Mouse (Mus musculus) left cerebral cortex, adult 2 months (tissue): ENCODE measurements around the gene Nxpe4. TPM values are rescaled to one million over a fixed set of nuclear protein-coding genes. Genes with fewer than 3 reads are reported as not detected.
"Not testable (repeated sequence)": the region's sequence is repeated elsewhere in the genome, so short reads cannot be mapped to it uniquely, and the experiment has no call there.

Source experiments
- DNase-seq, 2 experiments: peaks; one replicate each; pipeline ENCODE4 v3.0.0; 2021 to 2022; ENCODE audit warnings: low spot score in 2 of 2, mixed read lengths in 1 of 2; ENCODE audit errors: extremely low spot score in 1 of 2
- H3K27ac ChIP-seq: fragments of 200-600 bp; 2 replicates; pipeline ENCODE4 v1.8.1; 2022
- H3K4me3 ChIP-seq: fragments of 200-600 bp; 2 replicates; pipeline ENCODE4 v1.8.1; 2022
- CTCF ChIP-seq: fragments of 200-600 bp; IDR thresholded peaks from 2 replicates; pipeline ENCODE4 v1.8.1; 2022; ENCODE audit warnings: antibody characterized with exemption, mild to moderate bottlenecking, moderate library complexity
- intact Hi-C: fragments of 180-260 bp; cut with DNase I; formaldehyde crosslinking; loops from one replicate; pipeline ENCODE4 v1.15.1; 2025
- total RNA-seq, 2 experiments: library from RNA; stranded (reverse); gene quantifications; 2 replicates each; pipeline ENCODE4 v1.2.3; 2021

Gene Nxpe4
- total RNA-seq, 2 experiments from 2014 or later: 10.8 to 13.5 TPM

GRCm38 (mm10) chr9:48276831-48277230 lies 115.0 kb downstream of the Nxpe4 start:
- intact Hi-C loops: no loop called here
- peak overlapping the region; percentile 14; the same call in 1 of the 2 replicates for H3K4me3 ChIP-seq

GRCm38 (mm10) chr9:48284221-48284620 lies 122.4 kb downstream of the Nxpe4 start:
- intact Hi-C loops: no loop called here
- Histone ChIP-seq H3K4me3 (no peak overlapping the region), H3K27ac (no peak overlapping the region)
- DNase-seq: no peak
- TF ChIP-seq CTCF: no peak

More at GRCm38 (mm10) chr9:48276831-48277230, 115.0 kb downstream of the Nxpe4 start:
- no peak for TF ChIP-seq CTCF
- DNase-seq: no peak
- no peak overlapping the region for H3K27ac ChIP-seq

DNA sequence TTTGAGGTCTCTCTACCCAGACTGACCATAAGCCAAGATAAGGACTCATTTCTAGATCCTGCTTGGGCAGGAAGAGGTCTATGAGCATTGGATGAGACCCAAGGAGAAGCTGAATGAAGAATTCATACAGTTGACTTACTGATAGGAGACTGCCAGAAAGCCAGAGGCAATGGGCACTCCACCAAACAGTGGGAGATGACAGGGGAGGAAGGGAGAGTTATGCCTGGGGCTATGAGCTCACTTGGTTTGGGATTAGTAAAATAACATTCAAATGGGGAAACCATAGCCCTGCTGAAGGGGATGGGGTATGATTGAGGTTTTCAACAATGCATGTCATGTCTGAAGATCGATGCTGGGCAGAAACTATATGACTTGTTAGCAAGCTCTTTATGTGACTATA lies 128.5 kb downstream of the Nxpe4 start:
- intact Hi-C loops: no loop called here
- Histone ChIP-seq H3K27ac (no peak overlapping the region), H3K4me3 (no peak overlapping the region)
- no peak for DNase-seq
- TF ChIP-seq CTCF: no peak

DNA sequence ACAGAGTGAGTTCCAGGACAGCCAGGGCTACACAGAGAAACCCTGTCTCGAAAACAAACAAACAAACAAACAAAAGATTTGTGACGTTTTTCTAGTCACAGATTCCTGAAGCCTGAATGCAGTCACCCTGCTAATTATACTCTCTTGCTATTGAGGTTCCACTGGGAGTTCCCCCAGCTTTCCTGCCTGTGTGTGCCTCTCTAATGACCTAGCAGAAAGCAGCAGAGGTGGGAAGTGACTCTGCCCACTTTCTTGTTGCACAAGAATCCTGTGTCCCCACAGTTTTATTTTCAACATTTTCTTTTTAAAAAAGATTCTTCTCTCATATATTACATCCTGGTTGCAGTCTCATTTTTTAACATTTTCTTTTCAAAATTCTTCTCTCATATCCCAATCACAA lies 132.9 kb downstream of the Nxpe4 start:
- intact Hi-C loops: no loop called here
- no peak for DNase-seq
- Histone ChIP-seq H3K27ac (no peak overlapping the region), H3K4me3 (no peak overlapping the region)
- no peak for TF ChIP-seq CTCF

DNA sequence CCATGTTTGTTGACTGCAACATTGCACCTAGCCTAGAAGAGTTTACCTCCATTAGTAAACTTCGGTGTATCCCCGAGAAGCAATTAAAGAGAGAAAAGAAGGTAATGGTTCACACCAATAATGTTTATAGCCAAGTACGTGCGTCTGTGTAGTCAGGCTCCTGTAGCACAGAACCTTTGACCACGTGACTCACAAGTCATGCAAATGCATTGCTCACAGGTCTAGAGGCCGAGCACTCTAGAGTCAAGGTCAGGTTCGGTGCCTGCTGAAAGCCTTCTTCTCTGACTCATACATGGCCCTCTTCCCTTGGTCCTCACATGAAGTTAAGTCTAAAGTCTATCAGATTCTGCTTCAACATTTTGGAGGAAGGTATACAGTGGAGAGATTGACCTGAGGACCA lies 137.2 kb downstream of the Nxpe4 start:
- H3K4me3 ChIP-seq: no peak overlapping the region
- TF ChIP-seq CTCF: no peak
- intact Hi-C loops: no loop called here
- no peak for DNase-seq
- H3K27ac ChIP-seq: no peak overlapping the region

- H3K27ac ChIP-seq: 0 out of 2 replicates have a peak overlapping the region, but pooled peaks have one; percentile 47
- intact Hi-C loops, H3K4me3 ChIP-seq, DNase-seq: not testable (repeated sequence)
Measured at GRCm38 (mm10) chr9:48303564-48303963, 141.7 kb downstream of the Nxpe4 start.

GRCm38 (mm10) chr9:48311241-48311640 lies 149.4 kb downstream of the Nxpe4 start:
- TF ChIP-seq CTCF: no peak
- DNase-seq: no peak
- H3K27ac ChIP-seq: no peak overlapping the region
- H3K4me3 ChIP-seq: no peak overlapping the region
- intact Hi-C loops: loop anchor here (5.0 kb wide), 1 partner anchor 1914 kb away; no protein-coding TSS in a partner anchor

DNA sequence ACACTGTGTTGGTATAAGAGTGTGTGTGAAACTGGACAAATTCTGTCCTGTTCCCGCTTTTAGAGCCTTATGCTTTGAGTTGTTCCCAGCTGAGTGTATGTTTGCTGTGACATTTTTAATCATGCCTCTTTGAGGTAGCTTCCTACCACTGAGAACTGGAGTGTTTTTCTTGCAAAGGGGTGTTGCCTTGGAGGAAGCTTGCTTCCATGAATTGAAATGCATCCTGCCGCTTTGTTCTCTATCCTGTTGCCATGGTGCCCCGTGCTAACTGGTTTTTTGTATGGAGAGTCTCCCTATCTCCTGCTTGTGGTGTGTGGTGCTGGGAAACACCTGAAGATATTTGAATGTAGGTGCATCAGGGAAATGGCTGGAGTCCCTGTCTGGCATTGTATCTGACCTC lies 152.4 kb downstream of the Nxpe4 start:
- peak in 1 of 2 experiments; percentile 8 for DNase-seq
- Histone ChIP-seq H3K4me3 (peak overlapping the region; percentile 19; the same call in 1 of the 2 replicates), H3K27ac (peak overlapping the region; percentile 64)
- intact Hi-C loops: loop anchor here (5.0 kb wide), 1 partner anchor 1917 kb away; no protein-coding TSS in a partner anchor
- TF ChIP-seq CTCF: no peak

DNA sequence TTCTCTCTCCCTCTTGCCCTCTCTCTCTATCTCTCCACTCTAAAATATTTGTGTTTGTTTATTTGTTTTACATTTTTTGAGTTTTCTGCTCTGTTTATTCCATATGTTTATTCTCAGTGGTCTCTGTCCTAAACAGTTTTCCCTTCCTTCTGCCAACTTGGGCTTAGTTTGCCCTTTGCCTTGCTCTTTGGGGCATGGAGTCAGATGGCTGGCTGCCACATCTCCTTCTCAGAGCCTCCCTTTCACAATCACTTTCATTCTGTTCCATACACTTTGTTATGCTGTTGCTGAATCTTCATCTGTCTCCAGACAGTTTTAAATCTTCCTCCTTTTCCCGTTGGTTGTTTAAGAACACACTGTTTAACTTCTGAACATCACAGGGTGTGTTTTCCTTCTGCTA lies 154.0 kb downstream of the Nxpe4 start:
- intact Hi-C loops: no loop called here
- H3K27ac ChIP-seq: no peak overlapping the region
- no peak for DNase-seq
- no peak overlapping the region for H3K4me3 ChIP-seq
- no peak for TF ChIP-seq CTCF

DNA sequence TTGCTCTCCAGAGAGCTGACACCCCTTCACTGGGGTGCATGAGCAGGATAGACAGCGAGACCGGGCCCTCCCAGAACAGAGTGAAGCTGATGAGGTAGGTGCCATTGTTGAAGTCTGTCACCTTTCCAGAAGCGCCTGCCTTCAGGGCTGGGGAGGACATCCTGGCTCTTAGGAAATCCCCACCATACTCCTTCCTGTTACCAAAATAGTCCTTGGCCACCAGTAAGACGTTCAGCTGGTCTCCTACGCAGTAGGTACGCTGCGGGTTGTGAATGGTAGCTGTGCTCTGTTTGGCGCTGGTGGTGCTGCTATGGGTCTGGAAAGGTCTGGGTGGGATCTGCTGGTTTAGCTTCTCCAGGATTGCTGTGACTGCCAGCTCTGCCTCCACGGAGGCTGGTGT lies 164.5 kb downstream of the Nxpe4 start:
- Histone ChIP-seq H3K4me3 (no peak overlapping the region), H3K27ac (no peak overlapping the region; the same call in 1 of the 2 replicates)
- intact Hi-C loops: no loop called here
- no peak for DNase-seq
- no peak for TF ChIP-seq CTCF

DNA sequence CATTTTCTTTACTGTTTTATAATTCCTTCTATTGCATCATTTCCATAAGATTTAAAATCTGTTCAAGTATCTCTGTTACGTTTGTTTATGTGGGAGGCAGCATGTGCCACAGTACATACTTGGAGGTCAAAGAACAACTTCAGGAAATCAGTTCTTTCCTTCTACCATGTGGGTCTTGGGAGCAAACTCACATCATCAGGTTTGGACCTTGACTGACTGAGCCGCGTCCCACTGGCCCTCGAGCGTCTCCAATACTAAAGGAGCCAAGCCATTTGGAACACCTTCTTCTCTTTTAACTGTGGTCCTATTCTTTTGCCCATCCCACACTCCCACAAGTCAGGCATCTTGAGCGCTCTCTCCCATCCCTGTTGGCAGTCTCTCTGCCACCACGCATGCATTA lies 167.8 kb downstream of the Nxpe4 start:
- DNase-seq: no peak
- intact Hi-C loops: no loop called here
- no peak overlapping the region for H3K4me3 ChIP-seq
- no peak overlapping the region for H3K27ac ChIP-seq
- no peak for TF ChIP-seq CTCF

DNA sequence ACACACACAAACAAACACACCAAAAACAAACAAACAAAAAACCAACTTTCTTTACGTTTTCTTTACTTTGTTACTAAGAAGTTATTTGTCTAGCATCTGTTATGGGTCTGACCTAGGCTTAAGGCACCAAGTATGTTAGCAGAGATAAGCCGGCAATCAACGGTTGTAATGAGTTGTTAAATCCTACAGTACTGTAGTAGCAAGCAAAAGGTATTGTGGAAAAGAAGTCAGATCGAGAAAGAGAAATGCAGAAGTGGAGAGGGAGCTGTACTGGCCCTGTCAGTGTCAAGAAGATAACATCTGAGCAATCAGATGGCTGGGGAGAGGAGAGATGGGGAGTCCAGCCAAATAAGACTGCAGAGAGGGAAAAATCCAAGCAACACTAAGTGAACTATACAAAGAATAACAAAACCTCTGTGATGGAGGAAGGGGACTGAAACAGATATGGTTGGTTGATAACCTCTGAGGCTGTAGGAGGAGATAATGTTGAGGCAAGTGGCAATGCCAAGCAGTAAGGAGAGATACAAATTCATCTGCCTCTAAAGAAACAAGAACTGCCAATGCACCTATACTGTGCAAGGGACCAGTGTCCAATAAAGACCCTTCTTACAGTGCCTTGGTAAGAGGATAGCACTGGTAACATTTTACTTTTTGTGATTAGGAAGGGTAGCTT lies 177.1 kb downstream of the Nxpe4 start:
- DNase-seq: no peak
- H3K4me3 ChIP-seq: no peak overlapping the region
- H3K27ac ChIP-seq: no peak overlapping the region
- intact Hi-C loops: no loop called here
- TF ChIP-seq CTCF: no peak

DNA sequence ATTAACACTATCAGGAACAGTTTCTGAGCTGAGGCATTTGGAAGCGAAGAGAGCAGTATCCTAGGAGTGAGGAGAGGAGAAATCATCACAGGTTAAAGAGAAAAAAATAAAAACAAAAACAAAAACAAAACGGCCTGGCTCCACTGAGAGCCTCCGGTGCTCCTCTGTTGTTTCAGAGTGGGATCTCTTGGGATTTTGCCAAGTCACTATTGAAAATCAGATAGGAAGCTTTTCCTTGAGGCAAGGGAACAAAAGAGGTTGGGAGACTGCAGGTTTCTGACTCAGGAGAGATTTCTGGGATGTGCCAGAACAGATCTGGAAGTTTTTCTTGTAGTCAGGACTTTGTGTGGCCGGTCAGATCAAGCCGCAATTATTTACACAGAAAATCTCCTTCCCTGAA lies 177.7 kb downstream of the Nxpe4 start:
- H3K4me3 ChIP-seq: no peak overlapping the region
- no peak for TF ChIP-seq CTCF
- intact Hi-C loops: no loop called here
- H3K27ac ChIP-seq: no peak overlapping the region
- no peak for DNase-seq
